Mouse (Mus musculus) kidney, embryonic 16.5 days (tissue): ENCODE measurements around the gene Mpo. TPM values are rescaled to one million over a fixed set of nuclear protein-coding genes. Genes with fewer than 3 reads are reported as not detected.
A peak's percentile ranks its signal among the peaks of the same experiment; 100 is the strongest.

Experiments
- ATAC-seq: fragments of 200-750 bp; cut with Nextera tagmentation; 2 replicates; pipeline ENCODE4 v1.8.0; 2017; ENCODE audit warnings: moderate TSS enrichment; ENCODE audit not compliant: low FRiP score, low TSS enrichment
- H3K27ac ChIP-seq: fragments of 300-500 bp; sonication (generic); 2 replicates; pipeline ENCODE4 v1.5.1; 2014; ENCODE audit warnings: low read length
- H3K27me3 ChIP-seq: fragments of 300-500 bp; sonication (generic); 2 replicates; pipeline ENCODE4 v1.6.1; 2014; ENCODE audit warnings: low read length, control low read depth, mixed read lengths; ENCODE audit not compliant: insufficient read depth
- H3K36me3 ChIP-seq: fragments of 300-500 bp; sonication (generic); 2 replicates; pipeline ENCODE4 v1.6.1; 2014; ENCODE audit warnings: low read length, control low read depth, mixed read lengths; ENCODE audit not compliant: insufficient read depth
- H3K4me1 ChIP-seq: fragments of 300-500 bp; sonication (generic); 2 replicates; pipeline ENCODE4 v1.6.1; 2014; ENCODE audit warnings: low read length, control low read depth, mixed read lengths; ENCODE audit not compliant: insufficient read depth
- H3K4me2 ChIP-seq: fragments of 300-500 bp; sonication (generic); replicated peaks from 2 replicates; pipeline ENCODE4 v1.6.1; 2014; ENCODE audit warnings: low read depth, low read length
- H3K4me3 ChIP-seq: fragments of 300-500 bp; sonication (generic); 2 replicates; pipeline ENCODE4 v1.5.1; 2014; ENCODE audit warnings: mild to moderate bottlenecking, low read length
- H3K9ac ChIP-seq: fragments of 300-500 bp; sonication (generic); replicated peaks from 2 replicates; pipeline ENCODE4 v1.6.1; 2014; ENCODE audit warnings: low read length
- H3K9me3 ChIP-seq: fragments of 300-500 bp; sonication (generic); 2 replicates; pipeline ENCODE4 v1.6.1; 2016; ENCODE audit warnings: low read length, control low read depth
- WGBS: fragments of 180-500 bp; shearing (Covaris S2); extraction: QIAGEN DNeasy Blood & Tissue Kit; methylation state at CpG from one replicate; pipeline ENCODE4 v1.1.7; 2014; 5-methylcytosine and 5-hydroxymethylcytosine counted together
- polyA plus RNA-seq: library from polyadenylated mRNA; unstranded; fragments of >200 nt; fragmentation: Nextera tagmentation; extraction: Ambion mirVana; gene quantifications from 2 replicates; pipeline ENCODE4 v1.2.1, GENCODE M21; 2015

The Mpo gene
- polyA plus RNA-seq, 1 experiment from 2014 or later, result 1.3 TPM

GRCm38 (mm10) chr11:87821502-87821901 is 28.1 kb downstream of the Mpo start:
- Histone ChIP-seq H3K27me3 (peaks cover 3% of the 10 kb centered on the region; the same call in 1 of the 2 replicates), H3K36me3 (no peaks in the 10 kb centered on the region), H3K4me3 (no peak overlapping the region), H3K9me3 (no peaks in the 10 kb centered on the region), H3K4me1 (no peaks in the 10 kb centered on the region), H3K9ac (no peak overlapping the region), H3K4me2 (no peak overlapping the region), H3K27ac (no peak overlapping the region)
- ATAC-seq, result no peak
- WGBS, result 34% methylated on average over 5 of the region's 5 CpGs

GRCm38 (mm10) chr11:87828239-87828900 is 35.0 kb downstream of the Mpo start, which contains the start of gene Lpo:
TSS of gene Lpo (minus strand) at chr11:87828289.
- Histone ChIP-seq H3K36me3 (no peaks in the 10 kb centered on the region), H3K4me3 (no peak within 1 kb of the TSS), H3K27ac (no peak within 1 kb of the TSS), H3K9me3 (no peaks in the 10 kb centered on the region), H3K4me1 (no peaks in the 10 kb centered on the region), H3K9ac (no peak within 1 kb of the TSS), H3K27me3 (no peaks in the 10 kb centered on the region), H3K4me2 (no peak within 1 kb of the TSS)
- WGBS, result 45% methylated on average over 10 of the region's 10 CpGs
- ATAC-seq, result no peak

GRCm38 (mm10) chr11:87840676-87841075 is 47.3 kb downstream of the Mpo start:
- no peak overlapping the region for H3K9ac ChIP-seq
- no peak overlapping the region for H3K27ac ChIP-seq
- no peaks in the 10 kb centered on the region for H3K36me3 ChIP-seq
- no peak overlapping the region for H3K4me2 ChIP-seq
- H3K4me1 ChIP-seq, result no peaks in the 10 kb centered on the region
- H3K9me3 ChIP-seq, result no peaks in the 10 kb centered on the region
- H3K4me3 ChIP-seq, result no peak overlapping the region
- H3K27me3 ChIP-seq, result no peaks in the 10 kb centered on the region
- whole genome bisulfite sequencing, result 81% methylated on average over 8 of the region's 8 CpGs
- no peak for ATAC-seq

- Histone ChIP-seq H3K9ac (no peak overlapping the region), H3K27ac (no peak overlapping the region), H3K9me3 (no peaks in the 10 kb centered on the region), H3K4me2 (no peak overlapping the region), H3K4me1 (no peaks in the 10 kb centered on the region), H3K36me3 (no peaks in the 10 kb centered on the region), H3K27me3 (no peaks in the 10 kb centered on the region), H3K4me3 (no peak overlapping the region)
- ATAC-seq, result no peak
- WGBS, result 83% methylated on average over 3 of the region's 3 CpGs
Observed at GRCm38 (mm10) chr11:87841436-87841835, 48.1 kb downstream of the Mpo start.

- H3K4me3 ChIP-seq, result no peak overlapping the region
- H3K9me3 ChIP-seq, result no peaks in the 10 kb centered on the region
- ATAC-seq, result no peak
- H3K36me3 ChIP-seq, result no peaks in the 10 kb centered on the region
- no peak overlapping the region for H3K27ac ChIP-seq
- no peak overlapping the region for H3K9ac ChIP-seq
- H3K27me3 ChIP-seq, result no peaks in the 10 kb centered on the region
- H3K4me2 ChIP-seq, result no peak overlapping the region
- no peaks in the 10 kb centered on the region for H3K4me1 ChIP-seq
- 79% methylated on average over 12 of the region's 12 CpGs for WGBS
Observed at GRCm38 (mm10) chr11:87846968-87847600, 53.7 kb downstream of the Mpo start.

GRCm38 (mm10) chr11:87847884-87848283 is 54.5 kb downstream of the Mpo start:
- ATAC-seq, result no peak
- Histone ChIP-seq H3K27ac (no peak overlapping the region), H3K36me3 (no peaks in the 10 kb centered on the region)

GRCm38 (mm10) chr11:87852690-87853596 is 59.6 kb downstream of the Mpo start, which contains the start of gene Mks1:
TSS of gene Mks1 (plus strand) at chr11:87853215.
- H3K36me3 ChIP-seq, result peaks cover 10% of the 10 kb centered on the region
- peak within 1 kb of the TSS; percentile 90 for H3K4me2 ChIP-seq
- H3K4me1 ChIP-seq, result peaks cover 10% of the 10 kb centered on the region
- H3K4me3 ChIP-seq, result peak within 1 kb of the TSS; percentile 76
- H3K27me3 ChIP-seq, result no peaks in the 10 kb centered on the region
- H3K9ac ChIP-seq, result peak within 1 kb of the TSS; percentile 77
- ATAC-seq, result peak; percentile 96
- H3K9me3 ChIP-seq, result no peaks in the 10 kb centered on the region
- WGBS, result 3% methylated on average over 40 of the region's 40 CpGs
- H3K27ac ChIP-seq, result 0 out of 2 replicates have a peak within 1 kb of the TSS, but pooled peaks have one; percentile 10

More at GRCm38 (mm10) chr11:87847884-87848283, 54.5 kb downstream of the Mpo start:
- H3K9me3 ChIP-seq, result no peaks in the 10 kb centered on the region
- H3K4me1 ChIP-seq, result peaks cover 3% of the 10 kb centered on the region
- no peak overlapping the region for H3K4me2 ChIP-seq
- WGBS, result 77% methylated on average over 6 of the region's 6 CpGs
- H3K4me3 ChIP-seq, result no peak overlapping the region
- H3K9ac ChIP-seq, result no peak overlapping the region
- H3K27me3 ChIP-seq, result no peaks in the 10 kb centered on the region

GRCm38 (mm10) chr11:87853597-87853954 is 60.2 kb downstream of the Mpo start:
- Histone ChIP-seq H3K9ac (peak overlapping the region; percentile 77), H3K27ac (no peak overlapping the region), H3K36me3 (peaks cover 15% of the 10 kb centered on the region), H3K9me3 (no peaks in the 10 kb centered on the region), H3K4me2 (peak overlapping the region; percentile 90), H3K27me3 (no peaks in the 10 kb centered on the region), H3K4me3 (peak overlapping the region; percentile 76), H3K4me1 (peaks cover 10% of the 10 kb centered on the region)
- peak; percentile 27; the same call in 1 of the 2 replicates for ATAC-seq
- WGBS, result 26% methylated on average over 8 of the region's 8 CpGs
